Mouse (Mus musculus) erythroblast, embryonic 14.5 days (primary cell): ENCODE data around the gene Olfr449.

Source experiments
- GATA1 ChIP-seq: IDR thresholded peaks from 2 replicates; pipeline ENCODE4 v1.6.1; 2012; ENCODE audit warnings: low read length, inconsistent platforms, mixed read lengths
- TAL1 ChIP-seq: IDR thresholded peaks from 3 replicates; pipeline ENCODE4 v1.6.1; 2012; ENCODE audit warnings: low read length, inconsistent platforms, mixed read lengths

GRCm38 (mm10) chr6:42834084-42834483 is at the start of gene Olfr449:
- TF ChIP-seq TAL1 (no peak), GATA1 (no peak)
